Mouse (Mus musculus): ENCODE data around the gene Gm10972. TPM values are rescaled to one million over a fixed set of nuclear protein-coding genes. Genes with fewer than 3 reads are reported as not detected.
"Not testable (repeated sequence)": the region's sequence is repeated elsewhere in the genome, so short reads cannot be mapped to it uniquely, and the experiment has no call there.

Gm10972 gene
- not detected for total RNA-seq (2022)

DNA sequence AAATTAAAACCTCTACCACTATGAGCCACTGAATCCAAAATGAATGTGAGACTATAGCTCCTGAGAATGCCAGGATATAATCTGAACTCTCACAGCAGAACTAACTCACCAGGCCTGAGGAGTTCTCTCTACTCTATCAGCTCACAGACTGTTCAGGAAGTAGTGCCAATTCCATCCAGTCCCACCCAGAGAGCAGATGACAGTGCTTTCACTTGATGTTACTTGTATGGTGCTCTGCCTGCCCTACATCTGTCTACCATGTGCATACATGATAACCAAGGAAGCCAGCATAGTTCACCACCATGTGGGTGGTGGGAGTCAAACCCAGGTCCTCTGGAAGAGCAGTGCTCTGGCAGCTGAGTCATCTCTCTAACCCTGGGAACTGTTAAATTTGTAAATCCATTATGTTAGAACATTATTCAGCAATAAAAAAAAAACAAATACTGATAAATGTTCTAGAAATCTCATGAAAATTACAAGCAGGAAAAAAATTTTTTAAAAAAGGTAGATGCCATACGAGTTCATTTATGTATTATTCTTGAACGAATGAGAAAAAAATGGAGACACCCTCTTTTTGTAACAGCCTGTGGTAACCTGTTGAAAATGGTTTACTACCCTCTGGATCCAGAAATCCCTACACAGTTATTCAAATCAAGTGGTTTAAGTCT, at the start of gene Gm10972:
Gene Gm10972, plus strand, starts transcription at position 618 of the 668 bp plus-strand sequence.
- not testable (repeated sequence) for DNase-seq (ENCODE audit: low spot score in 2 of 2)

GRCm38 (mm10) chr3:94595871-94596287, 47.0 kb upstream of the Gm10972 start:
- DNase-seq (ENCODE audit: low spot score in 2 of 2) = no peak

DNA sequence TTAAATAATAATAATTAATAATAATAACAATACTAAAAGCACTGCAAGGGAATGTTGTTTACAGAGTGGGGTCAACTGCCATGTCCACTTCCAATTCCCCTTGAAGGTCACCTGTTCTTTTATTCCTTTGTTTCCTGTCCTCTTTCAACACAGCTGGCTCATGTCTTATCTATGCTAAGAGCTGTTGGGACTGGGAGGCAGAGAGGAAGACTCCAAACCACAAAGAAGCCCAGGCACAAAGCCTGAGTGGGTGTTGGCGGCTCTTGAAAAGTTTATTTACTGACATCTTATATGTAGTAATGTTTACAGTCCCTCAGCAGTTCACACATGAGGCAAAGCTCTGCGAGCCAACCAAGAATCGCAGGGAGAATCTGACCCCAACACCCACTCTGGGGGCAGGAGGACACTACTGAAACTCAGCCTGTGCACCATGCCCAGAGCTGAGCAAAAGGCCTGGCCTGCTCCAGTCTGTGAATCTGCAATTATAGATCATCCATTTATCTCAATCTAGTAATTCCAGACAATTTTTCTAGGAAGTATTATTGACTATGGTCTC, 45.6 kb upstream of the Gm10972 start:
- no peak for DNase-seq (ENCODE audit: low spot score in 2 of 2)

- peak in 1 of 2 experiments; percentile 37 for DNase-seq (ENCODE audit: low spot score in 2 of 2)
Measured at GRCm38 (mm10) chr3:94601959-94602358, 41.0 kb upstream of the Gm10972 start.

- no peak for DNase-seq (ENCODE audit: low spot score in 2 of 2)
Measured at GRCm38 (mm10) chr3:94609621-94610020, 33.3 kb upstream of the Gm10972 start.

DNA sequence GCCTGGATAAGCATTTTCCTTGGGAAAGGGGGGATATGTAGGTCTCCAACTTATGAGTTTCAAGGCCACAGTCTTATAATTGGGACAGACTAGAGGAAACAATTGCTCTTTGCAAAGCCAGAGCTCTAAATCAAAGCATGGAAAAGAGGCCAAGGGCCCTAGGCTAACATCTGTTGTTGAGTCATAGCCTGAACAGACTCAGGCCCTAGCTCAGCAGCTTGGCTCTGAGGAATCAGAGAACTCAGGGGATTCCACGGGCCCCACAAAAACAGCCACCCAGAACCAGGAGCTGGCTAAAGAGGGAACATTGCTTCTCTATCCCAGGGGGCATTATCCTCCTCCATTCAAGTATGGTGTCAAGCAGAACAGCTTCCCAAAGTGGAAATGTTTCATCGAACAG, 32.3 kb upstream of the Gm10972 start:
- no peak for DNase-seq (ENCODE audit: low spot score in 2 of 2)

DNA sequence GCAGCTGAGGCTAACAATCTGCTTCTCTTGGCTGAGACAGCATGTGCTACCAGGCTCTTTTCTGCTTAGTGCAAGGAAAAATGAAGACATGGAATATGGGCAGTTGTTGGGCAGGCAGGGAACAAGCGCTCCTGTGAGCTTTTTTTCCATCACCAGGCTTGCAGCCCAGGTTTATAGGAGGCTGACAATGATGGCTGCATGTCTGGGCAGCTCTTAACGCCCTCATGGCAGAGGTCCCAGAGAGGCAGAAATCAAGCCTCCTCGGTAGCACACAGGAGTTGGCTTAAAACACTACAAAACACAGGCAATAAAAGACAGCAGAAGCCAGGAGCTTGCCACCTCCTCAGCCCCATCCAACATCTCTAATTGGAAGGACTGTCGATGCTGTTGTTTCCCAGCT, 31.6 kb upstream of the Gm10972 start:
- peak; percentile 20 to 21 for DNase-seq (ENCODE audit: low spot score in 2 of 2)

GRCm38 (mm10) chr3:94611834-94612233, 31.1 kb upstream of the Gm10972 start:
- DNase-seq (ENCODE audit: low spot score in 2 of 2) = no peak

GRCm38 (mm10) chr3:94612274-94612673, 30.6 kb upstream of the Gm10972 start:
- DNase-seq (ENCODE audit: low spot score in 2 of 2) = no peak

DNA sequence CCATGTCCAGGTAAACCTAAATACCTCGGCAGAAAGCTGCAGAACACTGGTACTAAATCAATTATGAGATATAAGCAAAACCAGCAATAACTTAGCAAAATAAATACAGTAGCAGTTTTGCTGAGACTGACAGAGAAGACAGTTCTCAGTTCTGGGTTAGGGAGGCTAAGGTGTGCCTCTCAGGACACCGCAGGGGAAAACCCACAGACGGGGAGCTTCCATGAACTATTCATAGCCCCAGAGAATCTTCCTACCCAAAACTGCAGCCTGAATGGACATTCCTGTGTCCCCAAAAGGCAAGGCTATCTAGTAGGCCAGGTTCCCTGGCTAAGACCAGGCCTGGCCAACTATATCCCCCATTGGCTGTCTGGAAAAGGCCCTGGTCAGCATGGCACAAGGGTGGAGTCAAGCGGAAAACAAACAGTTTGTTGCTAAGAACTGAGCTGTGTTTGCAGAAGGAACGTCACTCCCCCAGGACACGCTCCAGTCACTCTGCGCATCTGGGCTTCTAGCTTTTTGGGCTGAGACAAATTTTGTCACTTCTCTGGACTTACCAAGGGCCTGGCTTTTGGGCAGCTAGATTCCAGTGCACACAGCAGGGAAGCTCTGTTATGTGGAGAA, 29.5 kb upstream of the Gm10972 start:
- DNase-seq (ENCODE audit: low spot score in 2 of 2) = no peak

GRCm38 (mm10) chr3:94616717-94617116, 26.2 kb upstream of the Gm10972 start:
- DNase-seq (ENCODE audit: low spot score in 2 of 2) = peak in 1 of 2 experiments; percentile 26

DNA sequence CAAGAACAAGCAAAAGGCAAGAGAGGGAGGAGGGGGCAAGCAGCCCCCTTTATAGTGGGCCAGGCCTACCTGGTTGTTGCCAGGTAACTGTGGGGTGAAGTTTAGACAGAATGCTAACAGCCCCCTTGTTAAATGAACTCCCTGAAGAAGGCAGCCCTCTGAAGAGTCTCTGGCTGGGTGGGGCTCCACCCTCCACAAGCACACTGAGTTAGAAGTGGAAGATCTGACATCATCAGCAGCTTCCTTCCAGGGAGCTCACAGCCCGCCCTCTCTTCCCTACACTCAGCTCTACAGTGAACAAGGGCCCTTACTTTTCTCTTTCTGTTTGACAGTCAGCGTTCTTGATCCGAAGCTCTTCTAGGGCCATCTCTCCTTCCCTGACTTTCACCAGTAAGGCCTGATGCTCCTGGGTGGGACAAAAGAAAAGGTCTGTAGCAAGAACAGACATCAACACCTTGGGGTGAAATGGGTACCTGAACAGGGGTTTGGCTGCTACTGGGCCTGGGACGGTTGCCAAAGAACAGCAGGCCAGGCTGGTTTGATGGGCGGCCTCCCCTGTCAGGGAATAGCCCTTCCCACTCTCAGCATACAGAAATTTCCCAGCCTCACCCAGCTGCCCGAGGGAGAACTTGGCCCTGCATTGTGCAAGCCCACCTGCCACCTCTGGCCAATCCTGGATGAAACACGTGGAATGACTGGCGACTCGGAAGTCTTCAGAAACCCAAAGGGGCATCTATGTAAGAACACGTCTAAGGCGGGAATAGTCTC, 21.0 kb upstream of the Gm10972 start:
- no peak for DNase-seq (ENCODE audit: low spot score in 2 of 2)

- DNase-seq (ENCODE audit: low spot score in 2 of 2) = no peak
Measured at GRCm38 (mm10) chr3:94622550-94622949, 20.4 kb upstream of the Gm10972 start.

- DNase-seq (ENCODE audit: low spot score in 2 of 2) = no peak
Measured at GRCm38 (mm10) chr3:94624281-94624680, 18.6 kb upstream of the Gm10972 start.

DNA sequence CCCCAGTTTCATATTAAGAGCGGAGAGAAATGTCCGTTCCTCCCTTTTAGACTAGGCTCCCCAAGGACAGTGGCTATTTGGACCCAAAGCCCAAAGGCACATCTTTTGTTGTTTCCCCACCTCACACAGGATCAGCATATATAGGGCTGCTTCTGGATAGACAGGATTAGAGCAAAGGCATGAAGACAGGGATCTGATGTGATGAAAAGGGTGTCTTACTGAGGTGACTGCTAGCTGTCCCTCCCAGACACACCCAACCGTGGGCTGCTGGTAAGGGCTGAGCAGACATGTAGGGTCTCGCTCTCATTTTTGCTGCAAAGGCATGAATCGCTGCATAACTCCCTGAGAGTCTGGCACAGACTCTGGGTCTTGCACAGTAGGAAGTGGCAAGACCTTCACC, 14.2 kb upstream of the Gm10972 start:
- no peak for DNase-seq (ENCODE audit: low spot score in 2 of 2)

DNA sequence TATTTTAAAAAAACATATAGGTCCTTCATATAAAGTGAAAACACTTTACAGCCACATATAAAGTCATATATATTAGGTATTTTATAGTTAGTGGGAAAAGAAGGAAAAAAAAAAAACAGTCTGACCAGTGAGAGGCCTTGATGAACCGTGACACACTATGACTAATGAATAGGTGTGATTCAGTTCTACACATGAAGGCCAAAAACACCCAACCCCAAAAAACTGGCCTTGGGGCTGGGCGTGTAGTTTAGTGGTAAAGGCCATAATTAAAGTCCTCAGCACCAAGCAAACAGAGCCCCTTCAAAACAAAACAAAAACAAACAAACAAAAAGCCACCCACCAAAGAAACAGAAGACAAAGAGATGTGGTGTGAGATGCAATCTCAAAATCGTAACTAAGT, 13.0 kb upstream of the Gm10972 start:
- DNase-seq (ENCODE audit: low spot score in 2 of 2) = no peak

DNA sequence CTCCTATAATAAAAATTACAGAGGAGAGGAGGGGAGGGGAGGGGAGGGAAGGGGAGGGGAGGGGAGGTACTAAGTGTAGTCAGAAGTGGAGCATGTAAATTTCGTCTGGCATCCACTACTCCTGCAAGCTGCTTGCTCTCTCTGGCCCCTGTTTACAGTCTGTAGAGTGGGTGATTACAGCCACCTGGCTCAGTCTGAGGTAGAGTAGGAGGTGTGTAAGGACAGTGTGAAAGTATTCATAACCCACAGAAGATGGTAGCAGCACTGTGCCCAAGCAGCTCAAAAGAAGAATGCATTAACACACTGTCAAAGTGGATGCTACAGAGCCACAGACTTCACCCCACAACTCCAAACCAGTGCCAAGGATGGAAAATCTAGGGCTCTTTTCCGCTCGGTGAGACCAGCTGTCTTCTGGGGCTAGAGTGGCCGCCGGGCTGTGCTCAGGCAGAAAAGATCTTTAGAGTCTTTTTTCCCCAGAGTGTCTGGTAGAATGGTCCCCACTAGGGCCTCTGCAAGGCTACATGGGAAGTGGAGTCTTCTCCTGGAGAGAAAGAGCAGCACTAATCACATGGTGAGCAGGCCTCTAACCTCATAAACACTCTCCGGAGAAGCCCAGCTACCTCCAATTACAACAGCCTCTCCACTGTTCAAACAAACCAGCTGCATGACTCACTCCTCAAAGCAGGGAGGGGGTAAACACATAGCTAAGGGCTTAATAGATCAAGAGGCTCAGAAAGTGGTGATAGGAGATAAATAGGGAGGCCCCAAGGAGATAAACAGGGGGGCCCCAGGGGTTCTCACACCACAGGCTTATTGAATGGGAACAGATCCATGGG, 6.1 kb downstream of the Gm10972 start:
- no peak for DNase-seq (ENCODE audit: low spot score in 2 of 2)

- DNase-seq (ENCODE audit: low spot score in 2 of 2) = no peak
Measured at GRCm38 (mm10) chr3:94650409-94650808, 7.5 kb downstream of the Gm10972 start.

DNA sequence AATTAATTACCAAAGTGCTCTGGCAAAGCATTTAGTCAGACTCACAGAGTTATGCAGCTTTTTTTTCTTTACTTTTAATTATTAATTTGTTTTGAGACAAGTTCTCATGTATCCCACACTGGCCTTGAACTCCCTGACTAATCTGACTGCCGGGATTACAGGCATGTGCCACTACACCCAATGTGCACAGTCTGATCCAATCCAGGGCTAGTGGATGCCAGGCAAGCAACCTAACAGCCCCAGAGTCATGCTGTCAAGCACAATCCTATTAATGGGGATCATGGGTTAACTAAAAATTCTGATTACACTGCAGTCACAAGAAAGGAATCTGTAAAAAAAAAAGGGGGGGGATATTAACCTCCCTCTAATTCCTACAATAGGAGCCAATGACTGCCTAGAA, 11.1 kb downstream of the Gm10972 start:
- not testable (repeated sequence) for DNase-seq (ENCODE audit: low spot score in 2 of 2)

DNA sequence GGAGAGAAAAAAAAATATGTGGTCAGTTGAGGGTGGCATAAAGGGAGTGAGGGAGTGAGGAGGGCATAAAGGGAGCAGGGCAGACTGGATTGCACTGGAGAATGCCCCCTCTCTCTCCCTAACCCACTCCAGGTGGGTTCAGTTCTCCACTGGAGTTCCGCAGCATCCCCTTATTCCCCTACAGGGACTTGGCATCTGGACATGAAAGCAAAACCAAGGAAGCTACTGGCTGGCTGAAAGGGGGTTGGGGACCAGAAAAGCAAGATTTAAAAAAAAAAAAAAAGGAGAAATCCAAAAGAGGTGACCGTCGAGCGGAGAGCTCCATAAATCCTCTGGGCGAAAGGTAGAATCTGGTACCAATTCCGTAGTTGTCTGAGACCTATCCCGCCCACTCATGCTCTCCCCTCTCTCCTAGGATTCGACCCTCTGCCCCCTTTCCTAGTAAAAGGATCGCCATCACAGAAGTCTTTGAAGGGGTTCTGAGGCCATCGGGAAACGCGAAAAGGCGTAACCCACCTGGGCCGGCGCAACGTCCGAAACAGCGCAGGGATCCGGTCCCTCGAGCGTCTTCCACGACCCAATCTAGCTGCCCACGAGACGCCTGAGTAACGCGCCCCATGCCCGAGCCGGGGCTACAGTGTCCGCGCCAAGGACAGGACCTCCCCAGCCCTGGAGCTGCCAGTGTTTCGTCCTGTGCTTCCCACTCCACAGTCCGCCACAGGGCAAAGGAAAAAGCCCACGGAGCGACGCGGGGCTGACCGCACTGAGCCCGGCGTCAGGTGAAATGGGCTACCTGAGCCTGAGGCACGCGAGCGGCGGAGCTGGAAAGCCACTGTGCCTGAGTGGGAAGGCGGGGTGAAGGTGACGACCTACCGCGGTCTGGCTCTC, 15.2 kb downstream of the Gm10972 start:
- not testable (repeated sequence) for DNase-seq (ENCODE audit: low spot score in 2 of 2)
